Mouse (Mus musculus) heart, postnatal 10 days (tissue): ENCODE measurements at regions not wholly inside any gene's neighbourhood (a gene's known extent, or its start where the extent isn't known, plus 50 kb on each side); places are given as distances from the start of the nearest gene placed in this dataset.
A peak's percentile ranks its signal among the peaks of the same experiment; 100 is the strongest.

ENCODE experiments used
- DNase-seq, 2 experiments: peaks; one replicate each; pipeline ENCODE4 v3.0.0; 2021
- intact Hi-C: fragments of 180-260 bp; cut with DNase I; formaldehyde crosslinking; loops from one replicate; pipeline ENCODE4 v1.15.1; 2025

DNA sequence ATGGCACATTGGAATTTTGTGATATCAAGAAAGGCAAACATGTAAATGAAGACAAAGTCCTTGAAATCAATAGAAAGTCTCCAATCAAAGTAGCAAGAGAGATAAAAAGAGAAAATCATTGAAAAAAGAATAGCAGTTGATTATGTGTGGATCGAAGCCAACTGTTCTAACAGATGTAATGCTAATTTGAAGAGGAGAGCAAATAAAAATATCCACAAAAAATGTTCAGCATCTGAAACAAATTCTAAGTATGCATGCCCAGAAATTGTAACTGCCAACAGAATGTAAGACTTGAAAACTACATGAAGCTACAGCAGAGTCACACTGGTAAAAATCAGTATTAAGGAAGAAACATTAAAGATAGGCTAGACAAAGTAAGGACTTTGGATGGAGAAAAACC is 587.2 kb upstream of the Galntl6 start:
- no peak for DNase-seq
- intact Hi-C loops = no loop called here

DNA sequence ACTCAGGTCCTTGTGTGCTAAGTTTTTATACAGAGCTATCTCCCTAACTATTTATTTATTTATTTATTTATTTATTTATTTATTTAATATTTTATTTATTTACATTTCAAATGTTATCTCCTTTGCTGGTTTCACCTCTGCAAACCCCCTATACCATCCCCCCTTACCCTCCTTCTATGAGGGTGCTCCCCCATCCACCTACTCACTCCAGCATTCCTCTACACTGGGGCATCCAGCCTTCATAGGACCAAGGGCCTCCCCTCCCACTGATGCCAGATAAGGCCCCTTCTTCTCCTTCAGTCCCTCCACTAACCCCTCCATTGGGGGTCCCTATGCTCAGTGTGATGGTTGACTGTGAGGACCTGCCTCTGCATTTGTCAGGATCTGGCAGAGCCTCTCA is 579.0 kb upstream of the Galntl6 start:
- intact Hi-C loops = no loop called here

DNA sequence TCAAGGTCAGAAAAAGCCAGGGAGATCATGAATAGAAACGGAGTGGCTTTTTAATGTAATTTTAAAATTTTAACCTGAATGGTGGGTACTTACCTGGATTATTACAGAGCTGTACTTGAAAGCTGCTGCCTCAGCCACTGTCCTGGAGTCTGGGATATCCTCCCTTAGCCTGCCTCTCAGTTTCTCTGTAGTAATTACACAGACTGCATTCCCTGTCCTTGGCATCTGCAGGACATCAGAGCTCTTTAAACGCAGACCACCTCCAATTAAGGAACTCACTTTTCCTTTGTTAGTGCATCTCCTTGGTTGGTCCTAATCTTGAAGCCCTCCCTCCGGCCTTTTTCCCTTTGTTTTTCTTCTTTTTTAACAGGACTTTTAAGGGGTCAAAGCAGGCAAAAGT is 565.8 kb upstream of the Galntl6 start:
- intact Hi-C loops = no loop called here
- DNase-seq = no peak

More for the DNA sequence above, 579.0 kb upstream of the Galntl6 start:
- DNase-seq = no peak

DNA sequence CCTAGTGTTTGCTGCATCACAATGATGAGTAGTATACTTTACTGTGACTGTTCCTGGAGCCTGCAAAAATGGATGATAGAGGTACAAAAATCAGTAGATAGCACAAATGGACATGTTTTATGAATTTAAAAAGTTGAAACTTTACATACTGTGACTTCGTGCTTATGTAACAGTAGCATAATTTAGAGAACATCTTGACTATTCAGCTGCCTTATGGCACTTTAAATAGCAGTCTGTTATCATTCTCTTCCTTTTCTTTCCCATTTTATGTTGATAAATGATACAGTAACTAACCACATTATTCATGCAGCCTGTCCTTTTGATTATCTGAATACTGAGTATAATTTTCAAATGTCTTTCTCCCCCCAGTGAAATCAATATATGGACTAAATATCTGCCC is 561.8 kb upstream of the Galntl6 start:
- no peak for DNase-seq
- intact Hi-C loops = no loop called here

DNA sequence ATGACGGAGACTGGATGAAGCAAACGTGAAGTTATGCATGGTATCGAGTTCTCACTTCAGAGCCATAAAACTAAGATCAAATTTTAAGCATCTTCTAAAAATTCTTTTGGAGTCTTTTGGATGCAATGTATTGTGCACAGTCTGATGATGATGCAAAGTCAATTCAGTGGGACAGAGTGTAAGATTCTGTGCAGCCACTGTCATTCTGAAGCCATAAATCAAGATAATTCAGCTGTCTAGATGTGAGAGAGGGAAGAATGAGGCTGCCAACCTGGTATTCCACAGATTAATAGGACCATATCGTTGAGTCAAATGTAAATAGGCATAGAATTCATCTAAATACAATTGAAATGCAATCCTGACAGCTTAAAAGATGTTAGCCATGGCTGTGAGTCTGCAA is 536.2 kb upstream of the Galntl6 start:
- DNase-seq = no peak
- intact Hi-C loops = no loop called here

DNA sequence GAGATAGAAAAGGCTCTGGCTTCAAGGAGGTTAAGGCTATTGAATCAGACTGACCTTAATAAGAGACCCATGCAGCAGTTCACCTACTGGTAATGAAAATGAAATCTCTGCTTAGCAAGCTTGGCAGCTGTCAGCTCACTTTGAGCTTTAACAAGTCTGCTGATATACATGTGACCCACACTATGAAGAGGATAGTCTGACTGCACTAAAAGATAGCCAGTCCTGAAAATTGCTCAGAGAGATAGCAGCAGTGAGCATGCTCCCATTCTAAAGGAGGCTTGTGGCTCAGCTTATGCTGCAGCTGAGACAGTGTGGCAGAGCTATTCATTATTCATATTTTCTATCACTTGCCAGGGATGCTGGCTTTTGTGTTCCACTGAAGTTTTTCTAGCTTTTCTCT is 491.2 kb upstream of the Galntl6 start:
- intact Hi-C loops = no loop called here
- peak in 1 of 2 experiments; percentile 0 for DNase-seq

DNA sequence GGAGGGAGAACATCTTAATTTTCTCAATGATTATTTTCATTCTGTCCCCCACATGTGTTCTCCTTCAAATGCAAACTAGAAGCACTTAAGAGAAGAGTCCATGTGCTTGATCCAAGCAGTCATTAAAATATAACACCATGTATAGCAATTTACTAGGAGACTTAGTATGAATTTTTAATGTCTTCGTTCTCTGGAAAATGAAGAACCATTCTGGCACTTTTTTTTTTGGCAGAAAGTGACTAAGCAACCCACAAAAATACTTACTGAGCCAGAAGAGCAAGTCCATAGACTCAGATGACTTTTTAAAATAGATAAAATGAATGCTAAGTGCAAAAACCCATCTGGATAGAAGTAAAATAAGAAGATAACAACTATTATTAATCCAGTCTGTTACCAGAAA is 477.3 kb upstream of the Galntl6 start:
- intact Hi-C loops = no loop called here
- DNase-seq = no peak

DNA sequence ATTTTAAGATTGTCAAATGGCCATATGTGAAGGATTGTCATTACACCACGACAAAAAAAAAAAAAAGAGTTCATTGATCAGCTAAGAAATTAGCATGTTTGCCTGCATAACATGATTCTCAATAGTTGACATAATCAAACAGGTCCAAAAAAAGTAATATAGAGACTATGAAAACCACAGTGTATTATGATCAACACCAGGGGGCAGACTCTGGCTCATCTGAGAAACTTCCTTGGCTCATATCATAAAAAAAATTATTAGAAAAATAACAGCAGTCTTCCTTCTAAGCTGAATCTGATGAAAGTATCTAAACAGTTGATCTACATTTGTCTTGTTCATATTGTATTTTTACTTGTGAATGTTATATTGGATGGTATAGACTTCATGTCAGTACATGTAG is 472.3 kb upstream of the Galntl6 start:
- intact Hi-C loops = loop anchor here (2.0 kb wide), 1 partner anchor 1082 kb away; no protein-coding TSS in a partner anchor
- DNase-seq = peak in 1 of 2 experiments; percentile 5

DNA sequence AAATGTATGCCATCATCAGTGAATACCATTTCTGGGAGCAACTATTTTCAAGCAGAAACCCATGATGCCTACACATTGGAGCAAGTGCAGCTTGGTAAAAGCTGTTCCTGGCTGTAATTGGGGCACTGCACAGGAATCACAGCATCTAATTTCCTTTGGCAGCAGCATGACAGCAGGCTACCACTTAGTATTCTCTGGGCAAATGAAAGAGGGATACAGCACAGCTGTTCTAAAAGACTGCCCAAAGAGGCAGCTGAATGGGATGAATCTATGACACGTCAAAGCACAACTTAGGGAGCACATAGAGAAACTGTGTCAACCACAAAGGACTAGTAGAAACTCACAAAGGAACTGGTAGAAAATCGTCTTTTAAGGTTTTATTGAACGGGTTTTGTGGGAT is 440.5 kb upstream of the Galntl6 start:
- intact Hi-C loops = no loop called here
- DNase-seq = no peak

DNA sequence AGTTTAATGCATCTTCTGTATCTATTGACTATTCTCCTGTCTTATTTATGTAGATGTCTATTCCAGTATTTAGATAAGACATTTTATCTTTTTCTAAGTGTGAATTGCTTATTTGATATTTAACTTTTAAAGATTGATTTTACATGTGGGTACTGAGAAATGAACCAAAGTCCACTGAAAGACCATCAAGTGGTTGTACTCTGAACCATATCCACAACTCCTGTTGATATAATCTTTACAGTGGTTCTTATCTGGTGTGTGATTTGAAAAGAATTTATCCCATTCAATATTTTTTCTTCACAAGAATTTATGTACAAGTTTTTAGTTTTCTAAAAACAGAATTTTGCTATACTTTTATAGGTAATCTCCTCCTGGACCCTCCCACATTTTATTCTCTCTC is 422.6 kb upstream of the Galntl6 start:
- intact Hi-C loops = no loop called here
- no peak for DNase-seq
